Mouse (Mus musculus): Measurements from ENCODE around the gene Zfp106. TPM values are rescaled to one million over a fixed set of nuclear protein-coding genes. Genes with fewer than 3 reads are reported as not detected.
A peak's percentile ranks its signal among the peaks of the same experiment; 100 is the strongest.

The Zfp106 gene
- 63.6 and 66.4 TPM in 2 replicates for polyA plus RNA-seq (2016; fragmentation: Nextera tagmentation; extraction: Ambion mirVana)

- Histone ChIP-seq H3K4me1 (peaks cover 14% of the 10 kb centered on the region), H3K27ac (replicated peaks) (peak within 1 kb of the TSS; percentile 80), H3K9me3 (no peaks in the 10 kb centered on the region), H3K4me3 (peak within 1 kb of the TSS; percentile 62), H3K4me2 (replicated peaks) (peak within 1 kb of the TSS; percentile 74), H3K9ac (replicated peaks) (peak within 1 kb of the TSS; percentile 84), H3K36me3 (no peaks in the 10 kb centered on the region), H3K27me3 (no peaks in the 10 kb centered on the region)
- WGBS: 1% methylated on average over 50 of the region's 50 CpGs
- peak; percentile 80 for ATAC-seq (ENCODE audit: low FRiP score, low read depth)
These were observed at the start of gene Zfp106 for GRCm38 (mm10) chr2:120563235-120563990. TSS of gene Zfp106 (minus strand) at chr2:120563843.

GRCm38 (mm10) chr2:120608830-120609723 lies 45.4 kb upstream of the Zfp106 start, which contains the start of the genes Haus2 and Lrrc57:
TSS of gene Haus2 (plus strand) at chr2:120609383.
TSS of gene Lrrc57 (minus strand) at chr2:120609520.
- Histone ChIP-seq H3K27ac (replicated peaks) (peak within 1 kb of the TSS; percentile 88), H3K9ac (replicated peaks) (peak within 1 kb of the TSS; percentile 81), H3K27me3 (no peaks in the 10 kb centered on the region), H3K4me3 (peak within 1 kb of the TSS; percentile 86), H3K4me2 (replicated peaks) (peak within 1 kb of the TSS; percentile 82), H3K4me1 (peaks cover 17% of the 10 kb centered on the region), H3K36me3 (peaks cover 26% of the 10 kb centered on the region), H3K9me3 (no peaks in the 10 kb centered on the region)
- ATAC-seq (ENCODE audit: low FRiP score, low read depth): peak; percentile 94
- under 1% methylated on average over 52 of the region's 52 CpGs for WGBS

- 90% methylated on average over 6 of the region's 6 CpGs for WGBS
- peaks cover 17% of the 10 kb centered on the region for H3K4me1 ChIP-seq
- no peak overlapping the region for H3K27ac ChIP-seq (replicated peaks)
- H3K27me3 ChIP-seq: no peaks in the 10 kb centered on the region
- no peak for ATAC-seq (ENCODE audit: low FRiP score, low read depth)
- no peak overlapping the region for H3K4me3 ChIP-seq
- H3K9me3 ChIP-seq: no peaks in the 10 kb centered on the region
- peaks cover 20% of the 10 kb centered on the region; the same call in 1 of the 2 replicates for H3K36me3 ChIP-seq
- H3K9ac ChIP-seq (replicated peaks): no peak overlapping the region
- no peak overlapping the region for H3K4me2 ChIP-seq (replicated peaks)
These were observed 42.5 kb upstream of the Zfp106 start for GRCm38 (mm10) chr2:120606021-120606690.

GRCm38 (mm10) chr2:120599506-120599905 lies 35.9 kb upstream of the Zfp106 start:
- 94% methylated on average over 4 of the region's 4 CpGs for WGBS
- H3K36me3 ChIP-seq: peaks cover 59% of the 10 kb centered on the region
- no peaks in the 10 kb centered on the region for H3K27me3 ChIP-seq

GRCm38 (mm10) chr2:120597734-120598133 lies 34.1 kb upstream of the Zfp106 start:
- 93% methylated on average over 2 of the region's 2 CpGs for WGBS
- H3K9ac ChIP-seq (replicated peaks): no peak overlapping the region
- no peak overlapping the region for H3K4me3 ChIP-seq
- H3K27ac ChIP-seq (replicated peaks): no peak overlapping the region
- H3K27me3 ChIP-seq: no peaks in the 10 kb centered on the region
- no peaks in the 10 kb centered on the region for H3K4me1 ChIP-seq
- no peaks in the 10 kb centered on the region for H3K9me3 ChIP-seq
- no peak overlapping the region for H3K4me2 ChIP-seq (replicated peaks)
- no peak for ATAC-seq (ENCODE audit: low FRiP score, low read depth)
- peaks cover 61% of the 10 kb centered on the region for H3K36me3 ChIP-seq

More at GRCm38 (mm10) chr2:120599506-120599905, 35.9 kb upstream of the Zfp106 start:
- Histone ChIP-seq H3K4me1 (no peaks in the 10 kb centered on the region), H3K27ac (replicated peaks) (no peak overlapping the region), H3K4me3 (no peak overlapping the region), H3K4me2 (replicated peaks) (no peak overlapping the region), H3K9ac (replicated peaks) (no peak overlapping the region), H3K9me3 (no peaks in the 10 kb centered on the region)
- ATAC-seq (ENCODE audit: low FRiP score, low read depth): no peak

GRCm38 (mm10) chr2:120592227-120592626 lies 28.6 kb upstream of the Zfp106 start:
- H3K9me3 ChIP-seq: no peaks in the 10 kb centered on the region
- no peak overlapping the region for H3K27ac ChIP-seq (replicated peaks)
- 89% methylated on average over 1 of the region's 1 CpGs for WGBS
- no peaks in the 10 kb centered on the region for H3K4me1 ChIP-seq
- H3K36me3 ChIP-seq: peaks cover 44% of the 10 kb centered on the region
- no peak overlapping the region for H3K4me3 ChIP-seq
- H3K27me3 ChIP-seq: no peaks in the 10 kb centered on the region
- H3K4me2 ChIP-seq (replicated peaks): no peak overlapping the region
- H3K9ac ChIP-seq (replicated peaks): no peak overlapping the region
- ATAC-seq (ENCODE audit: low FRiP score, low read depth): no peak

- Histone ChIP-seq H3K36me3 (peaks cover 44% of the 10 kb centered on the region), H3K9me3 (no peaks in the 10 kb centered on the region)
- ATAC-seq (ENCODE audit: low FRiP score, low read depth): no peak
These were observed 26.1 kb upstream of the Zfp106 start for GRCm38 (mm10) chr2:120589759-120590158.

GRCm38 (mm10) chr2:120578286-120578685 lies 14.6 kb upstream of the Zfp106 start:
- Histone ChIP-seq H3K36me3 (no peaks in the 10 kb centered on the region), H3K9ac (replicated peaks) (no peak overlapping the region), H3K4me1 (no peaks in the 10 kb centered on the region), H3K9me3 (no peaks in the 10 kb centered on the region), H3K27ac (replicated peaks) (no peak overlapping the region), H3K4me3 (no peak overlapping the region), H3K4me2 (replicated peaks) (no peak overlapping the region), H3K27me3 (no peaks in the 10 kb centered on the region)
- WGBS: 89% methylated on average over 5 of the region's 5 CpGs
- no peak for ATAC-seq (ENCODE audit: low FRiP score, low read depth)

More at GRCm38 (mm10) chr2:120589759-120590158, 26.1 kb upstream of the Zfp106 start:
- Histone ChIP-seq H3K4me2 (replicated peaks) (no peak overlapping the region), H3K27ac (replicated peaks) (no peak overlapping the region), H3K9ac (replicated peaks) (no peak overlapping the region), H3K4me3 (no peak overlapping the region), H3K4me1 (no peaks in the 10 kb centered on the region), H3K27me3 (no peaks in the 10 kb centered on the region)
- 92% methylated on average over 5 of the region's 5 CpGs for WGBS

- Histone ChIP-seq H3K4me3 (no peak overlapping the region), H3K9ac (replicated peaks) (no peak overlapping the region), H3K4me1 (no peaks in the 10 kb centered on the region), H3K27ac (replicated peaks) (no peak overlapping the region), H3K4me2 (replicated peaks) (no peak overlapping the region), H3K36me3 (no peaks in the 10 kb centered on the region), H3K9me3 (no peaks in the 10 kb centered on the region), H3K27me3 (no peaks in the 10 kb centered on the region)
- ATAC-seq (ENCODE audit: low FRiP score, low read depth): no peak
- WGBS: 91% methylated on average over 4 of the region's 4 CpGs
These were observed 14.2 kb upstream of the Zfp106 start for GRCm38 (mm10) chr2:120577799-120578198.

- no peak overlapping the region for H3K4me2 ChIP-seq (replicated peaks)
- H3K27me3 ChIP-seq: no peaks in the 10 kb centered on the region
- H3K36me3 ChIP-seq: peaks cover 10% of the 10 kb centered on the region
- no peak overlapping the region for H3K9ac ChIP-seq (replicated peaks)
- no peak overlapping the region for H3K27ac ChIP-seq (replicated peaks)
- WGBS: 94% methylated on average over 2 of the region's 2 CpGs
- no peak for ATAC-seq (ENCODE audit: low FRiP score, low read depth)
- H3K4me3 ChIP-seq: no peak overlapping the region
- H3K9me3 ChIP-seq: no peaks in the 10 kb centered on the region
- no peaks in the 10 kb centered on the region for H3K4me1 ChIP-seq
These were observed 12.3 kb upstream of the Zfp106 start for GRCm38 (mm10) chr2:120575978-120576377.

GRCm38 (mm10) chr2:120575121-120575520 lies 11.5 kb upstream of the Zfp106 start:
- Histone ChIP-seq H3K27ac (replicated peaks) (no peak overlapping the region), H3K36me3 (peaks cover 10% of the 10 kb centered on the region), H3K9ac (replicated peaks) (no peak overlapping the region), H3K9me3 (no peaks in the 10 kb centered on the region), H3K4me2 (replicated peaks) (no peak overlapping the region), H3K4me1 (no peaks in the 10 kb centered on the region), H3K27me3 (no peaks in the 10 kb centered on the region), H3K4me3 (no peak overlapping the region)
- 81% methylated on average over 3 of the region's 3 CpGs for WGBS
- ATAC-seq (ENCODE audit: low FRiP score, low read depth): no peak

All from midbrain, embryonic 12.5 days (tissue).